Mouse (Mus musculus) hindbrain, postnatal 0 days (tissue): ENCODE measurements at regions not wholly inside any gene's neighbourhood (a gene's known extent, or its start where the extent isn't known, plus 50 kb on each side); places are given as distances from the start of the nearest gene placed in this dataset.

Experiments
- ATAC-seq: fragments of 200-750 bp; cut with Nextera tagmentation; 2 replicates; pipeline ENCODE4 v1.8.0; 2017; ENCODE audit warnings: mild to moderate bottlenecking, moderate TSS enrichment, moderate library complexity
- DNase-seq: peaks from one replicate; pipeline ENCODE4 v3.0.0-alpha.2; 2015; ENCODE audit warnings: low spot score
- H3K27ac ChIP-seq: fragments of 300-500 bp; sonication (generic); 2 replicates; pipeline ENCODE4 v1.5.1; 2014; ENCODE audit warnings: mild to moderate bottlenecking
- H3K27me3 ChIP-seq: fragments of 300-500 bp; sonication (generic); 2 replicates; pipeline ENCODE4 v1.6.1; 2014; ENCODE audit warnings: low read length, mixed read lengths; ENCODE audit not compliant: insufficient read depth
- H3K36me3 ChIP-seq: fragments of 300-500 bp; sonication (generic); 2 replicates; pipeline ENCODE4 v1.6.1; 2014; ENCODE audit warnings: low read length, mixed read lengths; ENCODE audit not compliant: insufficient read depth
- H3K4me1 ChIP-seq: fragments of 300-500 bp; sonication (generic); 2 replicates; pipeline ENCODE4 v1.6.1; 2014; ENCODE audit warnings: antibody characterized with exemption, low read length, mixed read lengths; ENCODE audit not compliant: insufficient read depth
- H3K4me2 ChIP-seq: fragments of 300-500 bp; sonication (generic); 2 replicates; pipeline ENCODE4 v1.6.1; 2014; ENCODE audit warnings: low read depth, mild to moderate bottlenecking, low read length, moderate library complexity, mixed read lengths
- H3K4me3 ChIP-seq: fragments of 300-500 bp; sonication (generic); 2 replicates; pipeline ENCODE4 v1.5.1; 2014; ENCODE audit warnings: low read length
- H3K9ac ChIP-seq: fragments of 300-500 bp; sonication (generic); replicated peaks from 2 replicates; pipeline ENCODE4 v1.6.1; 2014; ENCODE audit warnings: mild to moderate bottlenecking, low read length, moderate library complexity, mixed read lengths
- H3K9me3 ChIP-seq: fragments of 300-500 bp; sonication (generic); 2 replicates; pipeline ENCODE4 v1.6.1; 2016; ENCODE audit warnings: low read length, mixed read lengths
- CTCF ChIP-seq: IDR thresholded peaks from 2 replicates; pipeline ENCODE4 v1.5.1; 2016; ENCODE audit warnings: antibody characterized with exemption, control low read depth, low read depth
- whole genome bisulfite sequencing: fragments of 180-500 bp; shearing (Covaris S2); extraction: QIAGEN DNeasy Blood & Tissue Kit; methylation state at CpG from one replicate; pipeline ENCODE4 v1.1.7; 2014; 5-methylcytosine and 5-hydroxymethylcytosine counted together

DNA sequence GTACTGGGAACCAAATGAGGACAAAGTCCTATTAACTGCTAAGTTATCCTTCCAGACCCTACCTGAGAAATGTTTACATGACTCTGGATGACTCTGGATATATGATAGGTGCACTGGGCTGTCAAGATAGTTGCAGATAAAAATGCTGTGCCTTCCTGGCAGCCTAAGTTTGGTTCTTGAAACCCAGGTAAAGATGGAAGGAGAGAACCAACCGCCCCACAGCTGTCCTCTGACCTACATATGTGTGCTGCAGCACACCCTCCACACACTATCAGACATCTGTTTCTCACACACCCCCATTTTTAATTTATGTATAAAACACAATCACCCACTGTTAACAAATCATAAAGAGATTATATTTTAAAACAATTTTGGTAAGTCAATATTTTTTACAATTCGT, 533.4 kb upstream of the Nrp1 start:
- H3K4me2 ChIP-seq: no peak overlapping the region
- no peak overlapping the region for H3K4me3 ChIP-seq
- H3K36me3 ChIP-seq: no peaks in the 10 kb centered on the region
- no peak overlapping the region for H3K27ac ChIP-seq
- no peak for ATAC-seq
- TF ChIP-seq CTCF: no peak
- DNase-seq: no peak
- no peaks in the 10 kb centered on the region for H3K27me3 ChIP-seq
- no peaks in the 10 kb centered on the region for H3K9me3 ChIP-seq
- H3K4me1 ChIP-seq: no peaks in the 10 kb centered on the region
- 84% methylated on average over 2 of the region's 2 CpGs for WGBS
- H3K9ac ChIP-seq: no peak overlapping the region

- Histone ChIP-seq H3K4me1 (no peaks in the 10 kb centered on the region), H3K27ac (no peak overlapping the region), H3K4me3 (no peak overlapping the region), H3K27me3 (no peaks in the 10 kb centered on the region), H3K9ac (no peak overlapping the region), H3K36me3 (no peaks in the 10 kb centered on the region), H3K9me3 (no peaks in the 10 kb centered on the region), H3K4me2 (no peak overlapping the region)
- DNase-seq: no peak
- no peak for TF ChIP-seq CTCF
- no peak for ATAC-seq
- WGBS: 58% methylated on average over 5 of the region's 5 CpGs
Observed at GRCm38 (mm10) chr8:127827826-127828225, 530.6 kb upstream of the Nrp1 start.

GRCm38 (mm10) chr8:127829659-127830058, 528.7 kb upstream of the Nrp1 start:
- H3K36me3 ChIP-seq: no peaks in the 10 kb centered on the region
- H3K4me1 ChIP-seq: no peaks in the 10 kb centered on the region
- no peak for ATAC-seq
- H3K4me3 ChIP-seq: no peak overlapping the region
- no peaks in the 10 kb centered on the region for H3K27me3 ChIP-seq
- H3K9me3 ChIP-seq: no peaks in the 10 kb centered on the region
- no peak overlapping the region for H3K4me2 ChIP-seq
- WGBS: 88% methylated on average over 1 of the region's 1 CpGs
- no peak overlapping the region for H3K27ac ChIP-seq
- H3K9ac ChIP-seq: no peak overlapping the region
- TF ChIP-seq CTCF: no peak
- DNase-seq: no peak

DNA sequence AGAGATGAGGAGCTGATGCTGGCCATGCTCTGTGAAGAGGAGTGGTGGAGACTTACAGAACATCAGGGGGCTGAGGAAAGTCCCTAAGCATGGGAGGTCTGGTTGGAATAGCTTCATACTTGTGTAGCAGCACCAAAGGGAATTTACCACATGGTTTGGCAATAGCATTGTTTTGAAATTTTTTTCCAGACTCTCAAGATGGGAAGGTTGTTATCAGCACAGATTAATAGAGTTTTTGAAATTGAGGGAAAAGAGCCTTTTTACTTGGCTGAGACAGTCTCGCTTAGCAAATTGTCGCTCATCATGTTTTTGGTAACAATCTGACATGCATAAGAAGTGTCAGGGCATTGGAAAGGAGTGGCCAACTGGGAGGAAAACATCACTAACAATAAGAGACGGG, 524.4 kb upstream of the Nrp1 start:
- Histone ChIP-seq H3K4me2 (no peak overlapping the region), H3K36me3 (no peaks in the 10 kb centered on the region), H3K9ac (no peak overlapping the region), H3K27me3 (no peaks in the 10 kb centered on the region), H3K27ac (no peak overlapping the region), H3K4me3 (no peak overlapping the region), H3K9me3 (no peaks in the 10 kb centered on the region), H3K4me1 (no peaks in the 10 kb centered on the region)
- no peak for TF ChIP-seq CTCF
- DNase-seq (no peak), ATAC-seq (no peak)
- 56% methylated on average over 3 of the region's 3 CpGs for WGBS

DNA sequence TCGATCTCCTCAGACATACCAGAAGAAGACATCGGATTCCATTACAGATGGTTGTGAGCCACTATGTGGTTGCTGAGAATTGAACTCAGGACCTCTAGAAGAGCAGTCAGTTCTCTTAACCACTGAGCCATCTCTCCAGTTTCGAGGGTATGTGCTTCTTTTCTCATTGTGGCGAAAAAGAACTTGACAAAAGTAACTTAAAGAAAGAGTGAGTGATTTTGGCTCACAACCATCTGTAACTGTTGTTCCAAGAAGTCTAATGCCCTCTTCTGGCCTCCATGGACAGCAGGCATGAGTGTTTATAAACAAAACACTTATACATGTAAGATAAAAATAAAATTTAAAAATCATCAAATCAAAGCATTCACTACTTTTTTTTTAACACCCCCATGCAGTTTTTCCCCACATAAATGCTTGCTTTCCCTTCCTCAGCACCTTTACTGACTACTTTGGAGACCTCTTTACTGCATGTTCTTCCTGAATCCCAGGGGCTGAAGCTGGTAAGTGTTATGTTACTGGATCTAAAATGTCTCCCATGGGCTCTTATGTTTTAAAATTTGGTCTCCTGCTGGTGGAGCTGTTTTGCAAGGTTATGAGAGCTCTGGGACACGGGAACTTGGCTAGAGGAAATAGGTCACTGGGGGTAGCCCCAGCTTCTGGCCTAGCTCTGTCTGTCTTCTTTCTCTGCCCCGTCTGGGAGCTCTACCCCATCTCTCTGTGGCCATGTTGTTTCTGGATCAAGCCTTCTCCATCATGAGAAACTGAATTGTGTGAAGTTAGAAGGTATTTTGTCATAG, 521.8 kb upstream of the Nrp1 start:
- no peak for TF ChIP-seq CTCF
- Histone ChIP-seq H3K27me3 (no peaks in the 10 kb centered on the region), H3K4me1 (no peaks in the 10 kb centered on the region), H3K4me3 (no peak overlapping the region), H3K9ac (no peak overlapping the region), H3K9me3 (no peaks in the 10 kb centered on the region), H3K27ac (no peak overlapping the region), H3K4me2 (no peak overlapping the region), H3K36me3 (no peaks in the 10 kb centered on the region)
- 80% methylated on average over 6 of the region's 6 CpGs for WGBS
- no peak for ATAC-seq
- DNase-seq: no peak

DNA sequence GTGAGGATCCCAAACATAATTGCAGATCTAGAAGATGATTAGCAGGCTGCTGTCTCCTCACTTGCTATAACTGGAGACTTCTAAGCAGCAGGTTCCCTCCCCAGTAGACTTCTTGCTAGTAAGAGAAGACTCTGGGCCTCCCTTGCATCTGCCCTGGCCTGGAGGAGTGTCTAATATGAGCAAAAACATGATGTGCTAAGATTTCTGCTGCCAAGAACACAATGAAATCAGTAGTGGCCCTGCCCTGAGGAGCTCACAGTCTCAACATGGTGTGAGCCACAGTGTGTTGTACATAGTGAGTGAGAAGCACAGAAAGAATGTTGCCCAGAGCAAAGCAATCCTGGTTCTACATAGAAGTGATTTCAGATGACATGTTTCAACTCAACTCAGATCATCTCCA, 520.1 kb upstream of the Nrp1 start:
- no peaks in the 10 kb centered on the region for H3K27me3 ChIP-seq
- no peak for DNase-seq
- ATAC-seq: no peak
- no peak overlapping the region for H3K4me3 ChIP-seq
- no peak for TF ChIP-seq CTCF
- no peaks in the 10 kb centered on the region for H3K9me3 ChIP-seq
- no peaks in the 10 kb centered on the region for H3K4me1 ChIP-seq
- H3K4me2 ChIP-seq: no peak overlapping the region
- no peak overlapping the region for H3K9ac ChIP-seq
- no peaks in the 10 kb centered on the region for H3K36me3 ChIP-seq
- no peak overlapping the region for H3K27ac ChIP-seq

GRCm38 (mm10) chr8:127847332-127848018, 510.9 kb upstream of the Nrp1 start:
- Histone ChIP-seq H3K4me2 (no peak overlapping the region), H3K9me3 (no peaks in the 10 kb centered on the region), H3K9ac (no peak overlapping the region), H3K27ac (no peak overlapping the region), H3K36me3 (no peaks in the 10 kb centered on the region), H3K4me1 (no peaks in the 10 kb centered on the region), H3K4me3 (no peak overlapping the region), H3K27me3 (no peaks in the 10 kb centered on the region)
- no peak for TF ChIP-seq CTCF
- DNase-seq: no peak
- no peak for ATAC-seq
- 73% methylated on average over 9 of the region's 9 CpGs for WGBS
